Mouse (Mus musculus): ENCODE measurements around the gene Gys2.

DNA sequence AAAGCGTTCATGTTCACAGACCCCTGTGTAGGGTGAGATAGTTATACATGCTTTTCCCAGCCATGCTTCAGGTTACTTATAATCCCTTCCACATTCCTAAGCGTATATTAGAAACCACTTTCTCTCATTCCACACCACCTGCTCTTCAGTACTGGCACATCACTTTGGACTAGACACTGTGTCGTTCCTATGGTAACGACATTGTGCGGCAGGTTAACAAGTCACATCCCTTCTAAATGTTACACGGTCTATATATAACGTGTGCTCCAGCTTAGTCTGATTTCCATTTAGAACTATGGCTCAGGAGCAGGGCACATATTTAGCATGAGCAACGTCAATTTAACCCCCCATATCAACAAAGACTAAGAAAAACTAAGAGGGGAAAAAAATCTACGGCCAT, 14.7 kb upstream of the Gys2 start:
- TF ChIP-seq CTCF (IDR thresholded peaks at IDR 0.05; ENCODE audit: low read depth) (no peak), EP300 (optimal IDR thresholded peaks at IDR 0.05) (no peak)

Data from stomach, postnatal 0 days (tissue).